Mouse (Mus musculus): Measurements from ENCODE around the gene Pxn. TPM values are rescaled to one million over a fixed set of nuclear protein-coding genes. Genes with fewer than 3 reads are reported as not detected.
"Not testable (repeated sequence)": the region's sequence is repeated elsewhere in the genome, so short reads cannot be mapped to it uniquely, and the experiment has no call there.

Gene Pxn
- polyA plus RNA-seq, 1 experiment from 2014 or later: 50.6 TPM

DNA sequence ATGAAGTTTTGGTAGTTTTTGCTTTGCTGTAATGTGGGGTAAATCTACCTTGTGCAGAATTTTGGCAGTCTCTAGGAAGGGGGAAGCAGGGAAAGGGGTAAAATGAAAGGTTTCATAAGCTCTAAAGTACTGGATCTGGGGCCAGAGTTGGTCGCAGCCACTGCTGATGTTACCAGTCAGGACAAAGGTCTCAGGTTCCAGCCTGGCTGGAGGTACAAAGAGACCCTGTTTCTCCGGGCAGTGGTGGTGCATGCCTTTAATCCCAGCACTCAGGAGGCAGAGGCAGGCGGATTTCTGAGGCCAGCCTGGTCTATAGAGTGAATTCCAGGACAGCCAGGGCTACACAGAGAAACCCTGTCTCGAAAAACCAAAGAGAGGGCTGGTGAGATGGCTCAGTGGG, 859 bp upstream of the Pxn start:
- WGBS: 75% methylated on average over 4 of the region's 4 CpGs
- H3K27ac ChIP-seq (replicated peaks); H3K4me3 ChIP-seq; H3K9me3 ChIP-seq; H3K27me3 ChIP-seq (replicated peaks; ENCODE audit: low read depth, poor library complexity, severe bottlenecking); H3K36me3 ChIP-seq (replicated peaks); DNase-seq (ENCODE audit: low spot score): not testable (repeated sequence)
- peaks cover 46% of the 10 kb centered on the region for H3K4me1 ChIP-seq

DNA sequence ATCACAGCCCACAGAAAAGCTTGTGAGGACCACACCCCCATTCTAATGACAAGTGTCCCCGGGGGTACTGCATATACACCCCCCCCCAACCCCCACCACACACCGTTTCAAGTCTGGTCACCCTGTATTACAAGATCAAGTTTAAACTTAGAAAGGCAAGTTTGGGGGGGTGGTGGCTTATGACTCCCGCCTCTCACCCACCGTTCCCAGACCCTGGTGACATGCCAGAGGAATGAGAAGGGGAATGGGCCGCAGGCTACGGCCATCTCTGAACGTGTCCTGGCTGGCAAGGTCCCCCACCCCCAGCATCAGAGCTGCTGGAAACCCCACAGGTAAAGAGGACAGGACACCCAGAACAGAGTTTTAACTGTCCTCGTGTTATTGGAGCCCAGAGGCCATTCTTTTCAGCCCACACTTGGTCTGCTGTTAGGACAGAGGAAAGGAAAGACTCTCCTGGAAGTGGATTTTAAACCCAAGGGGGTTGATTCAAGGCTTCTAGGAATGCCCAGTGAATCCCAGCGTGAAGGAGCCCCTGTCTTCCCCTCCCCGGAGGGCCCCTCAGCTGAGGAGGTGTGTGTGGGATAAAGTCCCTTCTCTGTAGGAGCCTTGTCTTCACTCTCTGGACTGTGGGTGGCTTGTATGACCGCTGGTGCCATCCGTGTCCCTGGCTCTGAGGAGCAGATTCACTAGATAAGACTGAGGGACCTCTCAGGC, 948 bp downstream of the Pxn start:
- Histone ChIP-seq H3K27ac (replicated peaks) (peak overlapping the region; percentile 90), H3K4me3 (peak overlapping the region; percentile 91), H3K36me3 (replicated peaks) (peaks cover 10% of the 10 kb centered on the region), H3K9me3 (no peaks in the 10 kb centered on the region), H3K27me3 (replicated peaks; ENCODE audit: low read depth, poor library complexity, severe bottlenecking) (no peaks in the 10 kb centered on the region), H3K4me1 (peaks cover 55% of the 10 kb centered on the region)
- WGBS: 16% methylated on average over 12 of the region's 12 CpGs
- DNase-seq (ENCODE audit: low spot score): peak; percentile 41

DNA sequence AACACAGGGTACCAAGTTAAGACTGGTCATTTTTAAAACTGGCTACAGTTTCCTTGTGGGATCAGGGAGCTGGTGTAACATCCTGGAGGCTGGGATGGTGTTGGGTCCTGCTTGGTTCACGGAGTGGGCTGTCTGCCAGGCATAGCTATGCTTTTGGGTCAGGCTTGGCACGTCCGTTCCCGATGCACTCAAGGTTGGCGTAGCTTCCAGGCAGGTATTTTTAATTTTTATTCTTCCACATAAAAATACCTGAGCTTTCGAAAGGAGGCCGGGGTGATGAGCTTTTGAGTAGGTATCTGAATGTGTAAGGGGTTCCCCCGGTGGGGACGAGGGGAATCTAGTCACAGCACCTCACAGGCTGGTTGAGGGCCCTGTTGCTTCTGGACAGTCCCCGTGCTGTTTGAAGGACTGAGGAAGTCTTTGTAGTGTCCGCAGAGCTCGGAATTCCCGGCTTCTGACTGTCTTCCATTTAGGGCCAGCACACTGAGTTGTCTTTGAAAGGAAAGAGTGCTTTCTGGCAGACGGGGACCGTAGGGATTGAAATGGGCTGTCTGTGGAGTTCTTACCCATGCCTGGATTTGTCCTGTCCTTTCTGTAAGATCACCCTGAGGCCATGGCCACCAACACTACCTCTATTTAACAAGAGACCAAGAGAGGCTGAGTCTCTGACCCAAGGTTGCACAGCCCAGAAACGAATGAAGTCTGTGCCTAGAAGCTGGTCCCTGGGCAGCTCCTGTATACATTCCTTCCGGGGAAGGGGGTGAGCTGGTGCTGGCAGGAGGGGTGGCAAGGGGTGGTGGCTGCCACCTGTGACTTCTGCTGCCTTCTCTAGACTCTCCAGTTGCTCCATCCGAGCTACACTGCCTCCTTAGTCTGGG, 1.7 kb downstream of the Pxn start:
- 41% methylated on average over 18 of the region's 18 CpGs for WGBS
- Histone ChIP-seq H3K4me1 (peaks cover 54% of the 10 kb centered on the region), H3K27me3 (replicated peaks; ENCODE audit: low read depth, poor library complexity, severe bottlenecking) (no peaks in the 10 kb centered on the region), H3K4me3 (peak overlapping the region; percentile 91), H3K27ac (replicated peaks) (peak overlapping the region; percentile 90), H3K36me3 (replicated peaks) (peaks cover 18% of the 10 kb centered on the region), H3K9me3 (no peaks in the 10 kb centered on the region)
- no peak for DNase-seq (ENCODE audit: low spot score)

DNA sequence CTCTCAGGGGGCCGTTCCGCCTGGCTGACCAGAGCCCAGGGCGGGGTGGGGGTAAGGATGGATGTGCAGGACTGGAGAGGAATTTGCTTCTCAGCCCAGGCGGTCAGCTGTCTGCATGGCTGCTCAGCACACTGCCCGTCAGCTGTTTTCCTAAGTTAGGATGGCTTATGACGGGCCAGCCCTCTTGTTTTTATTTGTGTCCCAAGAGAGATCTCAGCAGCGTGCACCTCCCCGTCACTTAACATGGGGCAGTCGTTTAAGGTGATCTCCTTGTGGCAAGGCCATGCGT, 2.3 kb downstream of the Pxn start:
- Histone ChIP-seq H3K27ac (replicated peaks) (peak overlapping the region; percentile 90; the same call in 1 of the 2 replicates), H3K27me3 (replicated peaks; ENCODE audit: low read depth, poor library complexity, severe bottlenecking) (no peaks in the 10 kb centered on the region), H3K4me3 (peak overlapping the region; percentile 91), H3K36me3 (replicated peaks) (peaks cover 23% of the 10 kb centered on the region), H3K4me1 (peaks cover 58% of the 10 kb centered on the region), H3K9me3 (no peaks in the 10 kb centered on the region)
- DNase-seq (ENCODE audit: low spot score): peak; percentile 64
- 12% methylated on average over 10 of the region's 10 CpGs for WGBS

DNA sequence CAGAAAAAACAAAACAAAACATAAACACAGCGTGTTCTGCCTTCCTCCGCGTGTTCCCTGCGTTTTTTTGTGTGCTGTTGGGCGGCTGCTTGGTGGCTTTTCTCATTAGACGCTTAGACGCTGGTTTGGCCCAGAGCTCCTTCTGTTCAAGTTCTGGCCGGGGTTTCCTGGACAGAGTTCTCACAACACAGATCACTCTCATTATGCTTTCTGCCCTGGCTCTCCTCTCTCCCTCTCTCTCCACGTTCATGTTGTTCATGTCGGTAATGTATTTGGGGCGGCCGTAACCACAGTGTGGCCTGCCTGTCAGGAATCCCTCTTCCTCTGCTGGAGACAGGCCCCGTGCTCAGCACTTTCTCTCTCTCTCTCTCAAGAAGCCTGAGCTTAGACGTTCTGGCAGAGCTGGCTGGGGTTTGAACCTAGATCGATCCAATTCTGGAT, 2.9 kb downstream of the Pxn start:
- WGBS: 32% methylated on average over 15 of the region's 15 CpGs
- H3K9me3 ChIP-seq: no peaks in the 10 kb centered on the region
- peaks cover 63% of the 10 kb centered on the region for H3K4me1 ChIP-seq
- no peaks in the 10 kb centered on the region for H3K27me3 ChIP-seq (replicated peaks; ENCODE audit: low read depth, poor library complexity, severe bottlenecking)
- peak overlapping the region; percentile 91 for H3K4me3 ChIP-seq
- no peak for DNase-seq (ENCODE audit: low spot score)
- peak overlapping the region; percentile 32; the same call in 1 of the 2 replicates for H3K27ac ChIP-seq (replicated peaks)
- H3K36me3 ChIP-seq (replicated peaks): peaks cover 23% of the 10 kb centered on the region

DNA sequence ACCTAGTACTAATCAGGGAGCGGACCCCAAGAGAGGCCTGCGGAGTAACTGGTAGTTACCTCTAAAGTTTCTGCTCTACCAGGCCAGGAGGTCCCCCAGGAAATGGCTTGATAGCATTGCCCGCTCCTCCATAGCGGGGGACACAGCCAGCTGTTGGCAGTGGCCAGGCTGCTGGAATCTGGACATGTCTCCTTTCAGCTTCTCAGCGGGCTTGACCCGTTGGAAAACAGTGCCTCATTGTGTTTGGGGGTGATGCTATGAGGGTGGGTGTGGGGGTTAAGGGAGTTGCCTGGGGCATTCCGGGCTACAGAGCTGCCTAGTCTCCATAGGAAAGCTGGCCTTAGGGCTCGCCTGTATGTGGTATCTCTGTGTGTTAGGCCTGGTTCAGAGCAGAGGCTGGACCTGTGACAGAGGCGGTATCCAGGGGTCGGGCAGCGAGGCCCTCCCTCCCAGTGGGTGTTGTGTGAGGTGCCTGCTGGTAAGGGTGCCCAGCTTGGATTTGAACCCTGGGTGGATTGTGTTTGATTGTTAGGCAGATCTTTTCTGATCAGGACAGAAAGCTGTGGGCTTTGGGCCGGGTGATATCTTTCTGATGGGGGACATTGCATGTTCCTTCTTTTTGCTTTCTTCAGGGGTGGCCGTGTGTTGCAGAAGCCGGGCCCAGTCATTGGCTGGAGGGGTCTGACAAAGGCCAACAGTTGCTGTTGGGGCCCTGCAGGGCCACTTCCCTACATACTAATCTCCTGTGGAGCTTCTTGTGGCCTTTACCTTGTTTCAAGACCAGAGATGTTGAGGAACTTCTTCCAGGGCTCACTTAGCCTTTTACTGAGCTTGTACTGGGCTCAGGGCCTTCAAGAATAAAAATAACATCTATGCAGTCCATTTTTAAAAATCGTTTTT, 3.6 kb downstream of the Pxn start:
- Histone ChIP-seq H3K27me3 (replicated peaks; ENCODE audit: low read depth, poor library complexity, severe bottlenecking) (no peaks in the 10 kb centered on the region), H3K9me3 (no peaks in the 10 kb centered on the region), H3K36me3 (replicated peaks) (peaks cover 23% of the 10 kb centered on the region), H3K27ac (replicated peaks) (peak overlapping the region; percentile 32), H3K4me1 (peaks cover 70% of the 10 kb centered on the region), H3K4me3 (peak overlapping the region; percentile 91)
- WGBS: 51% methylated on average over 15 of the region's 15 CpGs
- peak; percentile 49 for DNase-seq (ENCODE audit: low spot score)

DNA sequence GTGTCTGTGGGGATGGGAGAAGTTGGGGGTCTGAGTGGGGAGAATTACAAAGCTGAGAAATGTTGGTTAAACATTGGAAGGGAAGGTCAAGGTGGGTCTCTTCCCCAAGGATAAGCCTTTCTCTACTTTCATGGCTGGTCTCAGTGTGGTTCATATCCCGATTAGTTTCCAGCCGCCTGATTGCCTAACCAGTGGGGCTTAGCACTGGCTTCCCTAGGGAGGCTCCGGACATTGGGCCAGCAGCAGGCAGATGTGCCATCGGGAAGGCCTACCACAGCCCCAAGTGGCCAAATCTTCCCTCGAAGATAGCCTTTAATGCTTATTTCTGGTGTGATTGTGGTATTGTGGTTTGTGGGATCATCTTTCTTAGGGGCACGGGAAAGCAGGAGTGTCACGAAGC, 5.9 kb downstream of the Pxn start:
- Histone ChIP-seq H3K4me1 (peaks cover 73% of the 10 kb centered on the region), H3K27ac (replicated peaks) (no peak overlapping the region), H3K27me3 (replicated peaks; ENCODE audit: low read depth, poor library complexity, severe bottlenecking) (no peaks in the 10 kb centered on the region), H3K4me3 (no peak overlapping the region), H3K36me3 (replicated peaks) (peaks cover 41% of the 10 kb centered on the region), H3K9me3 (no peaks in the 10 kb centered on the region)
- DNase-seq (ENCODE audit: low spot score): no peak
- WGBS: 92% methylated on average over 7 of the region's 7 CpGs

DNA sequence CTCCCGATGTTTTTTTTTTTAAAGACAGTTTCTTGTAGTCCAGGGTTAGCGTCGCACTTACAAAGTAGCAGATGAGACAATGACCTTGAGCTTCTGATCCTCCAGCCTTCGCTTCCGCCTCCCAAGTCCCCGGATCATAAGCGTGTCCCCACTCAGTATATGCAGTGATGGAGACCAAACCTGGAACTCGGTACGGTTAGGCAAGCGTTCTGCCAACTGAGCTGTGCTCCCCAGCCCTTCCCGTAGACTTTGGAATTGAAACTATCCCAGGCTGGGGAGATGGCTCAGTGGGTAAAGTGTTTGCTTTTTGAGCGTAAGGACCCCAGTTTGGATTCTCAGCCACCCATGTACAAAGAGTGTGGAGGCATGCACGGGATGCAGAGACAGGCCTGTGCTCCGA, 6.8 kb downstream of the Pxn start:
- peaks cover 47% of the 10 kb centered on the region for H3K36me3 ChIP-seq (replicated peaks)

DNA sequence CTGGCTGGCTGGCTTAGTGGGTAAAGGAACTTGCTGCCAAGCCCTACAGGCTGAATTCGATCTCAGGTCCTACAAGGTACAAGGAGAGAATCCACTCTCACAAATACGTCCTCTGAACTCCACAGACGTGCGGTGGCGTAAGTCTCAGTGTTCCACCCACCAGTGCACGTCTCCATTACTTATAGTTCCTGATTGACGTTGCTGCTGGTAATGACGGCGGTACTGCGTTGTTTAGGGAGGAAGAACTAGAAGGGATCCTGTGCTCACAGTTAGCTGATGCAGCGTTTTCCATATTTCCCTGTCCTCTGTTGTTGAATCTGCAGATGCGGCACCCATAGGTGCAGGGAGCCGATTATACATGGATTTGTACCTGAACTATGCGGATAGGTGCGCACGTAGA, 7.2 kb downstream of the Pxn start:
- DNase-seq (ENCODE audit: low spot score): no peak
- peaks cover 51% of the 10 kb centered on the region for H3K36me3 ChIP-seq (replicated peaks)
- H3K4me1 ChIP-seq: peaks cover 59% of the 10 kb centered on the region
- H3K27ac ChIP-seq (replicated peaks): peak overlapping the region; percentile 89; the same call in 1 of the 2 replicates
- H3K9me3 ChIP-seq: no peaks in the 10 kb centered on the region
- H3K4me3 ChIP-seq: no peak overlapping the region
- no peaks in the 10 kb centered on the region for H3K27me3 ChIP-seq (replicated peaks; ENCODE audit: low read depth, poor library complexity, severe bottlenecking)
- 95% methylated on average over 16 of the region's 16 CpGs for WGBS

More for the DNA sequence above, 6.8 kb downstream of the Pxn start:
- Histone ChIP-seq H3K4me1 (peaks cover 64% of the 10 kb centered on the region), H3K4me3 (no peak overlapping the region), H3K27me3 (replicated peaks; ENCODE audit: low read depth, poor library complexity, severe bottlenecking) (no peaks in the 10 kb centered on the region), H3K27ac (replicated peaks) (0 out of 2 replicates have a peak overlapping the region, but pooled peaks have one; percentile 4), H3K9me3 (no peaks in the 10 kb centered on the region)
- 98% methylated on average over 14 of the region's 14 CpGs for WGBS
- DNase-seq (ENCODE audit: low spot score): no peak

DNA sequence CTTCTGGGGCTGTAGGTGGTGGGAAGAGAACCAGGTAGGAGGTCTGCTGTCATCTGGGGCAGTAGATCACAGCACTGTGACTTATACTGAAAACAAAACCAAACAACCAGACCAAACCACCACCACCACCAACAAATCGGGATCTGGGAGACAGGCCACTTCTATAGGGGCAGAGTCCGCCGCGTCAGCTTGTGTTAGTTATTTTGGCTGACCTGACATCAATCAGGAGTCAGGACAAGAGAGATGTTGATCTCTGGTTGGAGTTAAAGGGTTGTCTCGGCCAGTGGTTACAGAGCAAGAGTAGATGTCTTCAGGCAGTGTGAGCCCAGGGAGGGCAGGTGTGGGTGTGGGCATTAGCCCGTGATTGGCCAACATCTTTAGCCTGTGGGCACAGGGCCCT, 7.9 kb downstream of the Pxn start:
- Histone ChIP-seq H3K27me3 (replicated peaks; ENCODE audit: low read depth, poor library complexity, severe bottlenecking) (no peaks in the 10 kb centered on the region), H3K36me3 (replicated peaks) (peaks cover 57% of the 10 kb centered on the region), H3K9me3 (no peaks in the 10 kb centered on the region), H3K27ac (replicated peaks) (peak overlapping the region; percentile 89), H3K4me1 (peaks cover 58% of the 10 kb centered on the region), H3K4me3 (peak overlapping the region; percentile 34)
- peak; percentile 28 for DNase-seq (ENCODE audit: low spot score)
- 66% methylated on average over 6 of the region's 6 CpGs for WGBS

DNA sequence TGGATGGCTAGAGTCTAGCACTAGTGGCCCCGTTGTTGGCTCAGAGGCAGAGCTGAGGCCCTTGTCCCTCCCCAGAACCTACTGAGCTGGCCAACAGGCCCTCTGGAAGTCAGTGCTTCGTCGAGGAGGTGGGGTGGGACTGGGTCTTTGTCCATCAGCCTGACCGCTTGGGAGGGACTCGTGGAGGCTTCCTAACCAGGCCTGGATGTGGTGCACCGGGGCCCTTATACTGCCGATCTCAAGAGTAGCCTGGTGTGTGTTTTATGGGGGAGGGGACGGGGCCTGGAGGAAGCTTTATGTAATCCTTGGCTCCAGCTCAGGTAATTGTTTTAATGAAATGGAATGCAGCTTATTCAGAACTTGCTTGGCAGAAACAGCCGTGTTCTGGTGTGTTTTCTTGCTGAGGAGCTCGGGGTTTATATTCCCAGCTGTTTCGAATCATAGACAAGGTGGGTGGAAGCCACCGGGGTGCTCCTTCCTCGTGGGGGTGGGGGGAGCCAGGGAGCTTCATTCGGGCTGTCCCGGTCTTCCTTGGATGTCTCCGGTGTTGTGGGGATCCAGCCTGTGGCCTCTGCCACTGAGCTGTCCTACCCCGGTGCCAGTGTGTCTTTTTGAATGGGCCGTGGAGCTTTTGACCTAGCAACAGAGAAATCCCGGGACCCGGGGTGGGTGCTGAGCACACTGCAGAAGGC, 8.6 kb downstream of the Pxn start:
- Histone ChIP-seq H3K27ac (replicated peaks) (peak overlapping the region; percentile 89), H3K4me1 (peaks cover 54% of the 10 kb centered on the region), H3K36me3 (replicated peaks) (peaks cover 59% of the 10 kb centered on the region), H3K9me3 (no peaks in the 10 kb centered on the region), H3K4me3 (peak overlapping the region; percentile 34), H3K27me3 (replicated peaks; ENCODE audit: low read depth, poor library complexity, severe bottlenecking) (no peaks in the 10 kb centered on the region)
- 51% methylated on average over 20 of the region's 20 CpGs for WGBS
- peak; percentile 70 for DNase-seq (ENCODE audit: low spot score)

All from embryonic facial prominence, embryonic 10.5 days (tissue).